Mouse (Mus musculus) yolk sac, embryonic 10.5 days (tissue): ENCODE results near the gene Sp2.

Experiments used
- DNase-seq: peaks from one replicate; pipeline ENCODE4 v3.0.0-alpha.2; 2017; ENCODE audit warnings: low spot score

Sp2 gene

DNA sequence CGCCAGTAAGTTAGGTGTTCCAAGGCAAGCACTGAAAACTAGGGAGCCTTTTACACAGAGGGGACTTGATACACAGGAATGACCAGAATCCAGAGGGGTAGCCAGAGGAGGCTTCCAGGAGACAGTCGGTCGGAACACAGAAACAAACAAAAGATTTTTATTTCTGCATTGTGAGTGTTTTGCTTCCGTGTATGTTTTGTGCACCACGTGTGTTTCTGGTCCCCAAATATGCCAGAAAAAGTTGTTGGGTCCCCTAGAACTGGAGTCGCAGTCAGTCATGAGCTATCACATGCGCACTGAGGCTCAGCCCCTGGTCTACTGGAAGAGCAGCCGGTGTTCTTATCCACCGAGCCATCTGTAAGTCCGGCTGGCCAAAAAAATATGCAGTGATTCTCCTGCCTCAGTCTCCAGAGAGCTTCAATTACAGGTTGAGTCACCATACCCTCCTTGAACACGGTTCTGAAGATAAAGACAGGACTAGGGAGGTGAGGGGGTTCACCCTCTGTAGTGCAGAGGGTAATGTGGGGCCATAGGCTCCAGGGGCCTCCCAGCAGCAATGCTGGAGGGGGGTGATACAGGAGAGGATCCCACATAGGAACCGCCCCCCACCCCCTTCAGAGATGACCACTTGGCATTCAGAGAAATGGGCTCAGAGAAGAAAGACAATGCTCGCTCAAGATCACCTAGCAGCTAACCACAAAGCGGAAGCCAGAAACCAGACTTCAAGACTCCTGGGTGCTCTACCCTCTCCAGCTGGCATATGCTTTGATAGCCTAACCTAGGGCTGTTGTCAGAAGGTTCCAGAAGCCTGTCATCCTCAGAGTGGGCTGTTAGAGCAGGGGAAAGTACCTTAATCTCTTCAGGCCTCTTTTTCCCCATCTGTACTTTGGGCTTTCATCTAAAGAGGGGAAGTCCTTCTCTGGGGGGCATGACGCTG is 13.3 kb upstream of the Sp2 start:
- DNase-seq, result no peak

DNA sequence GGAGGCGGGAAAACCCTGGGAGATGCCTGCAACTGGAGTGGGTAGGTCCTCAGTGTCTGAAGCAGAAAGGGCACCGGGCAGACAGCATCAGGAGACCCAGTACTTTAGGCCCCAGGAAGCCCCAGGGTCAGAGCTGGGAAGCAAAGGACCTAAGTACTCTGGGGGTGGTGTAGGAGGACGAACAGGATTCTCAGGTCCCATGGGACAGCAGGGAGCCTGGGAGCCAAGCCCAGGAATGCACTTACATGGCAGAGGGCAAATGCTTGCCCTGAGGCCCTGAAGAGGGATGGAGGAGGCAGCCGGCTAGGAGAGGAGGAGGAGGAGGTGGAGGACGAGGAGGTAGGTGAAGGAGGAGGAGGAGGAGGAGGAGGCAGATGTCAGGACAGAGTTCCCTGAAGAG is 12.3 kb upstream of the Sp2 start:
- DNase-seq, result no peak

DNA sequence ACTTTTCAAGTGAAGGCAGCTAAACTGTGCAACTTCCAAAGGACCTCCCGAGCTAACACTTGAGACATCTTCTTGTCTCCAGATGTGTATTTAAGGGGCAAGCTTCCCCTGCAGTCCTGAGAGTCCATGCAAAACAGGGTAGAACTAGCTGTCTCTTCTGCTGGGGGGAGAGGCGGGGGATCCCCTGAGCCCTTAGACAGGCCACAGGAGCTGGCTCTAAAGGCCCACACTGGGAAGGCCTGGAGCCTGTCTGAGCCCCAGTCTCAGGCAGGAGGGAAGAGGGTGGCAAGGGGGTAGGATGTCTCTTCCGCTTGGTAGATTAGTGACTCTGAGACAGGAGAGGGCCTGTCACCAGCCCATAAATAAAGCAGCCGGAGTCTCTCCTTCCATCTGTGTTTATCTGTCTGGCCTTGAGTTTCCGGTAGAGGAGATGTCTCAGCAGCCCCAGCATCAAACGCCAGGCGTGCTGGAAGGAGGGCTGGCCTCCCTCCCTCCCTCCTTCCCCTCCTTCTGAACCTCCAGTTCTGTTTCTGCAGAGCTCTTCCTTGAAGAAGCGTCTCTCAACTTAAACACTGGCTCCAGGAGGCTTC is 10.1 kb upstream of the Sp2 start:
- peak; percentile 69 for DNase-seq

DNA sequence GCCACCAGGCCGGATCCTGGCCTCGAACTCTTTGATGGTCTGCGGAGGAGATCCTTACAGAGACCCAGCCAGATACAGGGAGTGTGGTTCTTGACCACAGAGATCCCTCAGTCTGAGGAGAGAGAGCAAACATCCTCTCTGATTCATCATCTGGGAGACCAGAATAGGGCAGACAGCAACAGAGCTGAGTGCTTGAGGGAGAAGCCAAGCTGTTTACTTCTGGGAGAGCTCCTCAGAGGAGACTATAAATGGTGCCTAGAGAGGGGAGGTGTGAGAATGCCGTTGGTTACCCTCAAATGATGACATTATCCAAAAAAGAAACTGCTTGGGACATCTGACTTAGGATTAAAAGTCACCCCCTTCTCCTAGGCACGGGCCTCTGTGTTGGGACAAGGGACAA is 8.7 kb upstream of the Sp2 start:
- no peak for DNase-seq

DNA sequence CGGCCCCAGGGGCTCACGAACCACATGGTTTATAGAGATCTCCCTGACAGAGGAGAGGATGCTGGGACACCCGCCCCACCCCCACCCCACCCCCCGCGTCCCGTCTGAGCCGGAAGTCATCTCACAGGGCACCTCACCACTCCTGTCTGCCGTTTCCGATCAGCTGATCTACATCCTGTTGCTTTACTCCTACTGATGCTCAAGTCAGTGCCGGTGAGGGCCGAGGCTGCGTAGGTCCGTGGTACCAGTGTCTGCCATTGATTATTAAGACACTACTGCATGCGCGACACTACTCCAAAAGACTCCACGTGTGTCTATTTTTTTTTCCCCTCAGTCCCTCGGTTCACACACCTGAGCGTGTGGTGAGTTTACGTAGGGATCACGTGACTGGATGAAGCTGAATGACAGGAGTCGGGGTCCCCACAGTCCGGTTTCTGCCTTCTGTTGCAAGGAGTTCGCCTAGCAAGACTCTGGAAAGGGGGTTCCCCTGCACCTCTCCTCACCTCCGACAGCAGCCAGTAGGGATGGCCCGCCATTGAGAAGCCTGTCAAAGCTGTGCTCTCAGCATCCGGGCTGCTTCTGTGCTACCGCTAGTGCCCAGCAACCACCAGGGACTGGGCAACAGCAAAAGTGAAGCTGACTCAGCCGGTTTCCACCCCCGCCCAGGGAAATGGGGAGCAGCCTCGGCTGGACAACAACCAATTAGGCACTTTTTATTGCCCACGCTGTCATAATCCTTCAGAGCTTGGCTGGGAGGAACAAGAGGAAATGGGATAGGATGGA is 5.3 kb upstream of the Sp2 start:
- no peak for DNase-seq

DNA sequence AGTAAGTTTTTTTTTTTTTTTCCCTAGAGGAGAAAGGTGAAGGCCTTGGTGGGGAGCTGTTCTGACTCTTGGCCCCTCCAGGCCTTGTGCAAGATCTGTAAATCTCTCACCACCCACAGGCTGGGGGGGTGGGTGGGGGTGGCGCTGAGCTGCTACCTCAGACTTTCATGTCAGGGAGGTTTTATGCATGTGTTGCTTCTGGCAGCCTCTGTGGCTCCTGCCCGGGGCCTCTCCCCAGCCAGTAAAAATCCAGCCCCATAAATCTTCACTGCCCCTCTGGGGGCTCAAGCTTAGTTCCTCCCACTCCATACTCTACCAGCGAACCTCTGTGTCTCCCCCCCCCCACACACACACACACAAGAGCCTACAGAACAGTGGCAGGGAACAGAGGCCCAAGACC is 3.7 kb upstream of the Sp2 start:
- DNase-seq, result no peak

DNA sequence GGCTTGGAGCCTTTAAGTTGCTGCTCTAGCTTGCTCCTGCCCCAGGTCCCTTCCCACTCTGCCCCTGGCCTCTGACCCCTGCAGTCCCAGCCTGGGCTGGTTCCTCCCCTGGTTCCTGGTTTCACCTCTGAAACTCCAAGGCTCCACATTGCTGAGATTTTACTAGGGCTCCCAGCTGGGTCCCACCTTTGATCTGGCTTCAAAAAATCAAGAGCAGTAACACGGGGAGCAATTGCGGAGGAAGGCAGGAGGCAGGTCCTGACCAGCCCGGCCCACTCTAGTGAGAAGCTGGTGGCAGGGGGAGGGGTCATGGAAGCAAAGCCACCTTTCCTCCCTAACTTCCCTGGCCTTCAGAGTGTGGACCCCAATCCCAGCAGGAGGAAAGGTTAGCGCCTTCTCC is 2.1 kb upstream of the Sp2 start:
- DNase-seq, result no peak

DNA sequence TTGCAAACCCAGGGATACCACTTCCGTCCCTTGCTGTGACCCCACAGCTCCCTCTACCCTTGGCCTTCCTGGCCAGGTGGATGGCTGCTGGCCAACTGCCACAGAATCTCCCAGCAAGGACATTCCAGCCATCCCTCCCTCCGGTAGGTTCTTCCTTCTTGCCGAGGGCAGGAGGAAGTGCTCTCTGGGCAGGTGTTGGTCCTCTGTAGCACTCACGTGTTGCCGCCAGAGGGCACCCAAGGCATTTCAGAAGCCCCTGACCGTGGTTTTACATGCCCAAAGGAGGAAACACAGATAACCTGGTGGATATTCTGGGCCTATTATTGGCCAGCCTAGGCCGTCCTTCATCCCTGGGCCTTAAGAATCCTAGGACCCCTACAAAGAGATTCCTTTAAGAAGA is 404 bp downstream of the Sp2 start:
- peak; percentile 68 for DNase-seq

DNA sequence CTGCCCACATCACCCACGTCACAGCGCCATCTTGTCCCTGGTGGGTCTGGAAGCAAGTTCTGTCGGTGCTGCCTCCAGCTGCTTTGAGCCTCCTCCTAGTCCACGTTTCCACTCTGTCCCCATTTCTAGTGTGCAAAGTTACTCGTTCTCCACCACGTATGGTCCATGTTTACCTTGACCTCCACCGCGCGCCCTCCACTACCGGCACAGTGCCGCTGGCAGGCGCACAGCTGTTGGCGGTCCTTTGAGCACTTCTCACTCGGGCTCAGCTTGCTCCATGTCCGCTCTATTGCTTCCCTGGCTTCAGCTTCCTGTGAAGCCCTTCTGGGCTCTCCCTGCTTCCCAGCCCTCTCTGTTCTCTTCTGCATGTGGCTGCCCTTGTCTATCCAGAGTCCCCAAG is 1.3 kb downstream of the Sp2 start:
- DNase-seq, result no peak

DNA sequence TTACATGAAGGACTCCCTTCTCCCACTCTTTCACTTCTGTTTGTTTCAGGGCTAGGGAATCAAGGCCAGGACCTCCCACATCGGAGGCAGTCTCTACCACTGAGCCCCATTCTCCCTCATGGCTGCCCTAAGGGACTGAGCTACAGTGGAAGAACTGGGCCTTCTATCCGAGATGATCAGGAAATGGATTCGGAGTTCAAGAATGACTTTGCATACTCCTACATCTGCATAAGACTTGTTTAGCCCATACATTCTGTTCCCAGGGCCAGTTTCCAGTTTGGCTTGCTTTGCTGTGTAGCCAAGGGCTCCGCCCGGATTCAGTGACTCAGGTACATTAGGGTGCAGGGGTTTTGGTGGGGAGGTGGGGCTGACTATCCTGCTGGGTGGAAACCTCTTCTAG is 2.7 kb downstream of the Sp2 start:
- no peak for DNase-seq

DNA sequence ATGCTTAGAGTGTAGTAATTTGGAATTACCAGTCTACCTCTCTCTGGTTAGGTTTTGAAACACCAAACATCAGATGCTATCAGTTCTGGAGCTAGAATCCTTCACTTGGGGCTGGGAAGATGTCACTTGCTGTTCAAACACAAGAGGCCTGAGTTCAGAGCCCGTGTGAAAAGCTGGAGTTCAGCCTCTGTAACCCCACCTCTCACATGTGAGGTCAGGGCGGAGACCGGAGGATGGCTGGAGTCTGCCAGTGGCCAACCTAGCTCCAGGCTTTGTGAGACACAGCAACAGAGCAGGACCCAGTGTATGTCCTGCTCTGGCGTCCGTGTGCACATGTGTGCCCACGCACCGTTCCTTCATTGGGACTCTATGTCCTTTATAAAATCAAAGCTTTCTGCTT is 3.4 kb downstream of the Sp2 start:
- no peak for DNase-seq

DNA sequence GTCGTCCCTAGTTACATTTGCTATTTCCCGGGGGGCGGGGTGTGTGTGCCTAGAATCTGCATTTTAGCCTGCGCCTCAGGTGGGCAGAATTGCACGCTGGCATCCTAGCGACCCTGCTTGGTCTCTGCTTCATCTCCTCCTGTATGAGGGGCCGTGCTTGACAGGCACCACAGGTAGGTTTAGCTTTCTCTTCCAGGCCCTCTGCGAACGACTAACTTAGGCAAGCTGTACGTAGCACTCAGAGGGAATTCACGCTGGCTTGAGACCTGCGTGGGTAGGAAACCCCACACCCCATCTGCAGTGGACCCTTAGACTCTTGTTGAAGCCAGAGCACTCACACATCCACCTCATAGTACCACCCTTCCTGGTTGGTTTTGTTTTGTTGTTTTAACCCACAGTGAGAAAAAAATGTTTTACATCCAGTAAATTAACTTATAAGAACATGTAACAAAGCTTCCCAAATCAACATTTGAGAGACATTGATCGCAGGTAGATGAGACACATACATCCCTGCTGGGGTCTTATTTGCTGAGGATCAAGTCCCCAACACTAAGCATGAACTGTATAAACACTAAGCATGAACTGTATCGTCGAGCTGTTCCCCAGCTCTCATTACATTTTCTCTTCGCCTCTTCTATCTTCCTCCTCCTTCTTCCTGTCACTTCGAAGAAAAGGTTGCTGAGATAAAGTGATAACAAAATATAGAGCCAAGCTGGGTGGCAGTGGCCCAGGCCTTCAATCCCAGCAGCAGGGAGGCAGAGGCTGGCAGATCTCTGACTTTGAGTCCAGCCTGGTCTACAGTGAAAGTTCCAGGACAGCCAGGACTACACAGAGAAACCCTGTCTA is 4.1 kb downstream of the Sp2 start:
- DNase-seq, result no peak

DNA sequence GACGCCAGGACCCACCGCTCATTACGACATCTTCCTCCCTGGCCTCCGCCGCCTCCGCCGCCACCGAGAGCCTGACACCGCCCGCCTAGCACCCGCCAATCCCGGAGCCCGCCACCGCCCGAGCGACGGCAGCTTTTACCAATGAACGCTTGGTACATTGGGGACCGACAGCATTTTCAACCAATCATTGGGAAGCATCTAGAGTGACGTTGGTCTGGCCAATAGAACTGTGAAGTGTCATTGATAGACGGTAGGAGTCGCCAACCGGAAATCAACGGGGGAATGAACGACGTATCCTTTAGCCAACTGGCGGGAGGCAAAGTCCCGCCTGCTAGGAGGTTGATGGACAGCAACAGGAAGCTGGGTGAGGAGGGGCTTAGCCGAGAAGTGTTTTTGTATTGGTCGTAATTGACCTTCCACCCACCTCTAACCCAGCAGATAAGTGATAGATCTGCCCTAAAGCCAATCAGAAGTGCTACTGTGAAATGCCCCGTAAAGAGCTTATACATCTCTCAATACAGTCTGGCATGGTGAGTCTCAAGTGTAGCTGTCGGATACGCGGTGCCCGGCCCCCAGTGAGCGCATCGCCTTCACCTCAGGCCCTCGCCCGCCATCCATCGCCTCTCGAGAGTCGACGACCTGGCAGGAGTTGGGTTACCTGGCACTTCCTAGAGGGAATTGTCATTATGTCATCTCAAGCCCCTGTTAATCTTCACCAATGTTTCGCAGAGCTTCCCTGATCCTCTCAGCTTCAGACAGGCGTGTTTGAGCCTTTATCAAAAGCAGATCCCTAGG is 5.0 kb downstream of the Sp2 start:
- peak; percentile 100 for DNase-seq

DNA sequence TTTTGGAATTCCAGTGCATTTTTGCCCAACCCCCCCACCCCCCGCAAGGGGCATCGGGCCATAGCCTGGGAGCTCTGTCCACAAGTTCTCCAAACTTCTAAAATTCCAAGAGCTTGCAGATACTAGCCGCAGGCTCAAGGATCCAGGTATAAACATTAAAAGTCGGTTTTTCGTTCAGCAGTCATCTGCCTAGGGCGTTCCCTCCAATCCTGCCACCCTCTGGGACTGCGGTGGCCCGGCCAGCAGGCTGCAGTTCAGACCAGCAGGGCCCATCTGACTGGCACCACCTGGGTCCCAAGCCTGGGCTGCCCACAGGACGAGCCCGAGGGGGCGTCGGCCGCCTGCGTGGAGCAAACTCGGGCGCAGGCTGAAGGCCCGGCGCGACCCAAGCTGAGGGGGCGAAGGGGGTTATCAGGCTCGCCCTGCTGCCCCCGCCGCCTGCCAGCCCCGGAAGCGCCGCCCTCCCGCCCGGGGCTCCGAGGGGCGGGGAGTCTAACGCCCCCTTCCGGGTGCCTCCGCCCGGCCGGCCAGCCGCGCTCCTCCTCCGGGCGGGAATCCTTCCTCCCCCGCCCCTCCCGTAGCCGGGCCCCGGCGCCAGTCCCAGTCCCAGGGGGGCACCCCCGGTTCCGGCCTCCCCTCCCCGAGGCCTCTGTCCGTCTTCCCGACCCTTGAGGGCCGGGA is 5.7 kb downstream of the Sp2 start:
- no peak for DNase-seq

DNA sequence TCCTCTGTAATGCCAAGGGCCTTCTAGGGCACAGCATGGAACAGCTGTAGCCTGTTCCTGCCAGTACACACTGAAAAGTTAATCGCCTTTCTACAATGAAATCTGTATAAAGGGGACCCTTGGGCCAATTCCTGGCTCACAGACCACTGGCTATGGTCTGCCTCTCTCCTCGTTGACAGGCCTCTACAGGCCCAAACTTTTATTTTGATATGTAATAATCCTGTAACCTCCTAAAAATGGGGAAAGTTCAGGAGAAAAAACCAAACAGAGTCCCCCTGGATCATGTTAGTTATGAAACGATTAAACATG is 6.4 kb downstream of the Sp2 start:
- no peak for DNase-seq

DNA sequence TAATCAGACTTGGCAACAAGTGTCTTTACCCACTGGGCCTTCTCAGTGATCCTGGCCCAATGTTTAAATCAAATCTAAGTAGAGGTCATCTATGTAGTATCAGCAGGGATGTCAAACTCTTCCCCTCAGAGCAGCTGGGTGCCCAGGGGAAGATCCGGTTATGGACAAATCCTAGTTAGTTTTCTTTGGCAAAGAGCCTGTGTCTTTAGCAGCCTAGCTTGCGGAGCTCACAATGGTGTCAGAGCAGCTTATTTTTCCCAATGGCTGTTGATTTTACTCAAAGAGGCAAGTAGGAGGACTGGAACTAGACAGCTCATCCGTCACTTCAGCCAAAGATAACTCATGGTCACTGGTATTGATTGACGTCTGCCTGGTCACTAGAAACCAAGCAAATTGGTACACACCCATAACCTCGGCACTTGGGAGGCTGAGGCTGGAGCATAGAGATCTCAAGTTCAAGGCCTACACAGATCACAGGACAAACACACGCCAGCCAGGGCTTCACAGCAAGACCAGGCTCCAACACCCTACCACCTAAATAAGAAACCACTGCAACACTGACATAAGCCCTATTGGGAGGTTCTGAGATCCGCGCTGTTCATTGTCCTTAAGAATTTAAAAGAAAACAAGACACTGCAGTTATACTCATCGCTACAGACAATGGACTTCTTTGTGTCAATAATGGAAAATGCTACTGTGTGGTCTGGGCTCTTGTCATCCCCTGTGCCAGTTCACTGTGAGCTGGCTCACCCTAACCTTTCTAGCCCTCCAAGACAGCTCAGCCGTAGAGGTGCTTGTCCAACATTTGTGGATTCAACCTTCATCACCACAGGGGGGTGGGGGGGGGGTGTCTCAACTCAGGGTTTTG is 7.0 kb downstream of the Sp2 start:
- DNase-seq, result no peak

DNA sequence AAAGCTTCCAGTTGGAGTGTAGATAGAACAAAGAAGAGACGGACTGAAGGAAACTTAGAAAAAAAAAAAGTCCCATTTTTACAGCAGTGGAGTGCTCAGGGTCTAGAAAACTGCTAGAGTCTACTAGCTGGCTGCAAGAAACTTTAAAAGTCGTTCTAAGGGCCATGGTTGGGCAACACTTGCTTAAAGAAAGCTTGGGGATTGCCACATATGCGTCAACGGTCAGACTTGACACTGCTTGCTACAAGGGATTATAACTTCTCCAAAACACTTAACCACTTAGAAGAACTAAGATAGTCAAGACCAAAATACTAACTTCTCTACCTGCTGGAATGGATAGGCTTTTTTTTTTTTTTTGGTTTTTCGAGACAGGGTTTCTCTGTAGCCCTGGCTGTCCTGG is 7.9 kb downstream of the Sp2 start:
- no peak for DNase-seq

DNA sequence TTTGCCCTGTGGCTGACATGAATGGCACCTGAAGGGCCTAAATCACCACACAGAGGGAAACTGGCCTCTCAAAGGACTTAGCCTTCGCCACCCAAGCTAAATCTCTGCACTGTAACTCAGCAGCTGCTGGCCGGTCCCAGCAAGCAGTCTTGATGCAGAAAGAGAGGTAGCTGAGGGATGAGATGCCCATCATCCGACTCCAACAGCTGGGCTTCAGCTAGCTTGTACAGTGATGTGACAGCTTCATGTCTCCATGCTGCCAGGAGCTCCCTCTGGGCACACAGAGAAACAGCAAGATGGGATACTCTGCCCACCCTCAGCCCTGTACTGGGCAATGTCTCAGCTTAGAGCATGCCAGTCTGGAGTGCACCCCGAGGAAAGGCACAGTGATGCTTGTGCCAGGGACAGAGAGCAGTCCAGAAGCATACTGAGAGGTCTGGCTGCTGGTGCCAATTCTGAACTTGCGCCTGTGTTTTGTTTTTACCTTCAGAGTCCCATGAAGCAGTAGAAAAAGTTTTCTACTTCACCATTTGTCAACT is 9.3 kb downstream of the Sp2 start:
- DNase-seq, result no peak

DNA sequence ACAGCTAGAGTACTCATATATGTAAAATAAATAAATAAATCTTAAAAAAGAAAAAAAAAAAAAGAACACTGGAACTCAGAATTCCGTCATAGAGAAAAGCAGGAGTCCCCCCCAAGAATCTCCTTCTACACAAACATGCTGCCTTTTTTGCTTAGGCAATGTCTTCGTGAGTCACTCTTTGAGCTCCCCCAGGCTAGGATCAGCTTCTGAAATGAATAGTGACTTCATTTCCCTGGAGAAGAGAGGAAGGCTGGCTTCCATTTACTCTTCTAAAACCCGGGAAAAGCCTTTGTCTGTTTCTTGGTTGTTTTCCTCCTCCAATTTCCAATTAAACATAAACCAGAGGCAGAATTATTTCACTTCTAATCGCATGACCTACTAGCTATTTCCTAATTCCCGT is 9.9 kb downstream of the Sp2 start:
- DNase-seq, result no peak

DNA sequence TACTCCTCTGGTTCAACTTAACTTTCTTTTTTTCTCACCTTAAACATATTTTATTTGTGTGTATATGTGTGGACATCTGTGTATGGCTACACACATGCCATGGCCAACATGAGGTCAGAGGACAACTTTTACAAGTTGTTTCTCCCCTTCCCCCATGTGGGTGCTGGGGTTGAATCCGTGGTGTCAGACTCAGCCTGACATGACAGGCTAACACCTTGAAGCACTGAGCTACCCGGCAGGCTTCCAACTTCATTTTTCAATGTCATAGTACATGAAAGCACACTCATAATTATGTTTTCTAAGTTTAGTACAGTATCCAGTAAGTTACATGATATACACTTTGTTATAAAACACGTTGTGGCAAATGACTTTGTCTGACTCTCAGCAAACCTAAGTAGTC is 12.4 kb downstream of the Sp2 start:
- no peak for DNase-seq
